Mouse (Mus musculus): ENCODE results near the gene En2. TPM values are rescaled to one million over a fixed set of nuclear protein-coding genes. Genes with fewer than 3 reads are reported as not detected.

The En2 gene
- polyA plus RNA-seq, 1 experiment, result 0.46 TPM

DNA sequence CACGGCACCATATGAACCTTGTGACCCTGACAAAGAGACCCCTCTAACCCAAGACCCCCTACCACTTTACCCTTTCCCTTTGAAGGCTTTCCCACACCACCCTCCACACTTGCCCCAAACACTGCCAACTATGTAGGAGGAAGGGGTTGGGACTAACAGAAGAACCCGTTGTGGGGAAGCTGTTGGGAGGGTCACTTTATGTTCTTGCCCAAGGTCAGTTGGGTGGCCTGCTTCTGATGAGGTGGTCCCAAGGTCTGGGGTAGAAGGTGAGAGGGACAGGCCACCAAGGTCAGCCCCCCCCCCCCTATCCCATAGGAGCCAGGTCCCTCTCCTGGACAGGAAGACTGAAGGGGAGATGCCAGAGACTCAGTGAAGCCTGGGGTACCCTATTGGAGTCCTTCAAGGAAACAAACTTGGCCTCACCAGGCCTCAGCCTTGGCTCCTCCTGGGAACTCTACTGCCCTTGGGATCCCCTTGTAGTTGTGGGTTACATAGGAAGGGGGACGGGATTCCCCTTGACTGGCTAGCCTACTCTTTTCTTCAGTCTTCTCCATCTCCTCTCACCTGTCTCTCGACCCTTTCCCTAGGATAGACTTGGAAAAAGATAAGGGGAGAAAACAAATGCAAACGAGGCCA is 3.8 kb downstream of the En2 start:
- no peaks in the 10 kb centered on the region for H3K4me1 ChIP-seq (ENCODE audit: control insufficient read depth, insufficient read depth, low read length)
- no peak overlapping the region for H3K4me3 ChIP-seq (ENCODE audit: insufficient read depth, low read length)
- H3K27ac ChIP-seq (ENCODE audit: insufficient read depth, low read length), result no peak overlapping the region
- TF ChIP-seq CTCF (IDR thresholded peaks at IDR 0.05; ENCODE audit: extremely low read depth, insufficient read depth, low read length) (no peak), POLR2A (IDR thresholded peaks at IDR 0.05; ENCODE audit: extremely low read depth, insufficient read depth, low read length) (no peak)

GRCm38 (mm10) chr5:28170081-28170480 is 4.6 kb downstream of the En2 start:
- TF ChIP-seq POLR2A (IDR thresholded peaks at IDR 0.05; ENCODE audit: extremely low read depth, insufficient read depth, low read length), result no peak
- TF ChIP-seq CTCF (IDR thresholded peaks at IDR 0.05; ENCODE audit: extremely low read depth, insufficient read depth, low read length), result no peak
- H3K4me3 ChIP-seq (ENCODE audit: insufficient read depth, low read length), result no peak overlapping the region
- no peak overlapping the region for H3K27ac ChIP-seq (ENCODE audit: insufficient read depth, low read length)
- H3K4me1 ChIP-seq (ENCODE audit: control insufficient read depth, insufficient read depth, low read length), result no peaks in the 10 kb centered on the region

DNA sequence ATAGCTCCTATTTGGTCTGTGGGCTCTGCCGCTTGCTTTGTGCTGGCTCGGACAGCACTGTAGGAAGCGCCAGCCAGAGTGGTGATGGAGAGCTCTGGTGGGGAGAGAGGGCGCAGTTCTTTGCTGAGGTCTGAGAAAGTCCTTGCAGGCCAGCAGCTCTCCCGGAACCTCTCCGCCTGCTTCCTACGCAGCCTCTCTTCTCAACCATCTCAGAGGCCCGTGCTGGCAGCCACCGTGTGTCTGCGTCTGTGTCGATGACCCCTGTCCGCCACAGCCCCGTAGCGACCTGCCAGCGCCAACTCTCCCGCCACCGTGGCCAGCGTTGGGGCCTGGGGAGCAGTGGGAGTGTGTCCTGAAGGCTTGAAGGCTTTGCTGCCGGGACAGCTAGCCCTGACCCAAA is 5.4 kb downstream of the En2 start:
- TF ChIP-seq POLR2A (IDR thresholded peaks at IDR 0.05; ENCODE audit: extremely low read depth, insufficient read depth, low read length) (no peak), CTCF (IDR thresholded peaks at IDR 0.05; ENCODE audit: extremely low read depth, insufficient read depth, low read length) (no peak)
- Histone ChIP-seq H3K27ac (ENCODE audit: insufficient read depth, low read length) (no peak overlapping the region), H3K4me1 (ENCODE audit: control insufficient read depth, insufficient read depth, low read length) (no peaks in the 10 kb centered on the region), H3K4me3 (ENCODE audit: insufficient read depth, low read length) (no peak overlapping the region)

- Histone ChIP-seq H3K27ac (ENCODE audit: insufficient read depth, low read length) (no peak overlapping the region), H3K4me1 (ENCODE audit: control insufficient read depth, insufficient read depth, low read length) (no peaks in the 10 kb centered on the region), H3K4me3 (ENCODE audit: insufficient read depth, low read length) (no peak overlapping the region)
- TF ChIP-seq CTCF (IDR thresholded peaks at IDR 0.05; ENCODE audit: extremely low read depth, insufficient read depth, low read length) (no peak), POLR2A (IDR thresholded peaks at IDR 0.05; ENCODE audit: extremely low read depth, insufficient read depth, low read length) (no peak)
These were observed 6.2 kb downstream of the En2 start for GRCm38 (mm10) chr5:28171667-28172066.

DNA sequence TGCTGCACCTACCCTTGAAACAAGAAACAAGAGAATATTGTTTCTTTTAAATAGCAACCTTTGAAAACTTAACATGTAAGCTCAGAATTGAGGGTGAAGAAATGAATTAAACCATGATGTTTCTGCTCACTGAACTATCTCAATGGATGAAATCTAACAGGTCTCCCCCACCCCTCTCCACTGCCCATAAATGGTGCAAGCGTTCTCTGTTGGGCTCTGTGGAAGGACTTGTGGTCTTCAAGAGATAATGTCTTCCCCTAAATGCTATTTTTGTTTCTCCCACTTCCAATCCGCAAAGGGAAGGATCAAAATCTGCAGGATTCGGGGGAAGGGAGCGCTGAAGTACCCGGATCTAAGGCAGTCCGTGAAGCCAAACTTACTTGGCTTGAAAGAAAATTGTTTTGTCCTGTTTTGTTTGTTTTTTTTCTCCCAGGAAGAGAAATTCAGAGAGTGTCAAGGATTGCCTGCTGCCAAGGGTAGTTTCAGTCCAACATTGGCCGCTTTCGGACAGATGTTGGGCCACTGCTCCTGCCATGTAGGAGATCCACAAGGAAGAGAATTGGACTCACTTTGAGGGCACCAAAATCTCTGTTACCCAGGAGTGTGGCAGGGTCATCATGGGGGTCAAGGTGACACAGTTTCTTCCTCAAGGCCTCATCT is 6.9 kb downstream of the En2 start:
- no peak for TF ChIP-seq CTCF (IDR thresholded peaks at IDR 0.05; ENCODE audit: extremely low read depth, insufficient read depth, low read length)
- TF ChIP-seq POLR2A (IDR thresholded peaks at IDR 0.05; ENCODE audit: extremely low read depth, insufficient read depth, low read length), result no peak
- H3K4me1 ChIP-seq (ENCODE audit: control insufficient read depth, insufficient read depth, low read length), result no peaks in the 10 kb centered on the region
- no peak overlapping the region for H3K27ac ChIP-seq (ENCODE audit: insufficient read depth, low read length)
- H3K4me3 ChIP-seq (ENCODE audit: insufficient read depth, low read length), result no peak overlapping the region

DNA sequence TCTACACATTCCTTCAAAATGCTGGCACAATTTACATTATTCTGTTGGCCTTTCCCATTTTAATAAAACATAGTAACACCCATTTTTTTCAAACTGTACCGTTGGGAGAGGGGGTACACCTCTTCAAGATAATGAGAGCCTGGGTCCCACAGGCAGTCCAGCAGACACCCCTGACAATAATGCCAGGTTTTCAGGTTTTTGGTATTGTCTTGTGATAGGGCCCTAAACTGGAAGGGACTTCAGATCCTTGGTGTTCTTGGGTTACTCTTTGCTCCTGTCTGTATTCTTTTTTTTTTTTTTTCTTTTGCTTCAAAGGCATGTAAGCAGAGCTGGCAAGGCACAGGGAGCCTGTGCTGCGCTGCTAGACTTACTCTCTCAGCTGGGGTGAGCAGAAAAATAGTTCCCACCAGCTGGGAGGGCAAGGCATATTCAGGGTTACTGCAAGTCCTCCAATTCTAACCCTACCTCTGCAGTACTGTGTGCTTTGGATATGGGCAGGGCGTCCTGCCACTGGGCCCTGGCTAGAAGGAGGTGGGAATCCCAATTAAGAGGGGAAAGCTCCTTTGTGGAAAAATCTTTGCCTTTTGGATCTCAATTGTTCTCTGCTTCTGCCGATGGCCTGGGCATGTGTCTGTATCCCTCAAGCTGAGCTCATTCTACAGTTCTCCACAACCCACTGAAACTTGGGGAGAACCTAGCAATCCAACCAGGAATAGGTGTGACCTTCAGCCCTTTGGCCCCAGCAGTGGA is 7.6 kb downstream of the En2 start:
- Histone ChIP-seq H3K4me1 (ENCODE audit: control insufficient read depth, insufficient read depth, low read length) (no peaks in the 10 kb centered on the region), H3K27ac (ENCODE audit: insufficient read depth, low read length) (no peak overlapping the region), H3K4me3 (ENCODE audit: insufficient read depth, low read length) (no peak overlapping the region)
- TF ChIP-seq CTCF (IDR thresholded peaks at IDR 0.05; ENCODE audit: extremely low read depth, insufficient read depth, low read length), result no peak
- no peak for TF ChIP-seq POLR2A (IDR thresholded peaks at IDR 0.05; ENCODE audit: extremely low read depth, insufficient read depth, low read length)

GRCm38 (mm10) chr5:28173674-28174073 is 8.2 kb downstream of the En2 start:
- Histone ChIP-seq H3K27ac (ENCODE audit: insufficient read depth, low read length) (no peak overlapping the region), H3K4me3 (ENCODE audit: insufficient read depth, low read length) (no peak overlapping the region), H3K4me1 (ENCODE audit: control insufficient read depth, insufficient read depth, low read length) (no peaks in the 10 kb centered on the region)
- no peak for TF ChIP-seq POLR2A (IDR thresholded peaks at IDR 0.05; ENCODE audit: extremely low read depth, insufficient read depth, low read length)
- no peak for TF ChIP-seq CTCF (IDR thresholded peaks at IDR 0.05; ENCODE audit: extremely low read depth, insufficient read depth, low read length)

- H3K27ac ChIP-seq (ENCODE audit: insufficient read depth, low read length), result no peak overlapping the region
- TF ChIP-seq CTCF (IDR thresholded peaks at IDR 0.05; ENCODE audit: extremely low read depth, insufficient read depth, low read length), result no peak
- TF ChIP-seq POLR2A (IDR thresholded peaks at IDR 0.05; ENCODE audit: extremely low read depth, insufficient read depth, low read length), result no peak
These were observed 8.6 kb downstream of the En2 start for GRCm38 (mm10) chr5:28174086-28174485.

GRCm38 (mm10) chr5:28174876-28175569 is 9.5 kb downstream of the En2 start:
- Histone ChIP-seq H3K27ac (ENCODE audit: insufficient read depth, low read length) (no peak overlapping the region), H3K4me3 (ENCODE audit: insufficient read depth, low read length) (no peak overlapping the region), H3K4me1 (ENCODE audit: control insufficient read depth, insufficient read depth, low read length) (no peaks in the 10 kb centered on the region)
- no peak for TF ChIP-seq POLR2A (IDR thresholded peaks at IDR 0.05; ENCODE audit: extremely low read depth, insufficient read depth, low read length)
- TF ChIP-seq CTCF (IDR thresholded peaks at IDR 0.05; ENCODE audit: extremely low read depth, insufficient read depth, low read length), result no peak

More at GRCm38 (mm10) chr5:28174086-28174485, 8.6 kb downstream of the En2 start:
- H3K4me3 ChIP-seq (ENCODE audit: insufficient read depth, low read length), result no peak overlapping the region
- H3K4me1 ChIP-seq (ENCODE audit: control insufficient read depth, insufficient read depth, low read length), result no peaks in the 10 kb centered on the region

Data from cortical plate, adult 2 months (tissue).